Mouse (Mus musculus) cerebellum, adult 9-10 months (tissue): ENCODE measurements around the gene Gm12248.

Source experiments
- DNase-seq: peaks from one replicate; pipeline ENCODE4 v3.0.0; 2022

Gm12248 gene

DNA sequence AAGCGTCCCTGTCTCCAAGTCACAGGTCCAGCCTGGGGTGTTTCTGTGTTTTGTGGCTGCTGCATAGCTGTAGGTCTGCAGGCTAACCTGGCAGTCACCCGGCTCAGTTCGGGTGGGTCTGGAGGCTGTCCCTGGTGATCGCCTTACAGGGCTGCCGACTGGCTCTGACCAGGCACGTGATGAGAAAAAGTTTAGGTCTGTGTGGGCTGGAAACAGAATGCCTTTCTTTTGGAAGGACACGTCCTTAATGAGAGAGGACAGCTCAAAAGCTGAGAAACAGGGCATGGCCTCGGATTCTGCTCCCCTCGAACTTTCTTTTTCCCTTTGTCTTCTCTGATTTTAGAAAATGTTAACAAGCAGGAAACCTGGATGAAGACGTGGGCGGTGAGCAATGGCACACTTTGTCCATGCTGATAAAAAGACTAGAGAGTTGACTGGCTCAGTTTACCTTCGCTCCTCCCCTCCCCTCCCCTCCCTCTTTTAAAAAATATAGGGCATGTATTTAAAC, at the start of gene Gm12248:
Gene Gm12248, minus strand, starts transcription at position 114 of the 508 bp plus-strand sequence.
- no peak for DNase-seq

DNA sequence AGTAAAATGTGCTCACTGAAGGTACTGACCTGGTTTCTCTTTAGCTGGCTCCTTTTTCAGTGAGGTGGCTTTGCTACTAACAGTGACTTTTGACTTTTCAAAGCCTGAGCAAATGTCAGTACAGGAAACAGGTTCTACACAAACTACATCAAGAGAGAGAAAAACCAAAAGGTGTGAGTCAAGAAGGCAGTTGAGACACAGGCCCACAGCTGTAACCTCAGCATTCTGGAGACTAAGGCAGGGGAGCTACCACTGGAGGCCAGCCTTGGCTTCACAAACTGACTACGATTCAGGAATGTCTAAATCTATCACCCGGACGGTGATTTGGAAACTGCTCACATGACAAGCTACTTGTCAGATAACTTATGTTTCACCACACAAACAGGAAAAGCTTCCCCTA, 46.5 kb upstream of the Gm12248 start:
- no peak for DNase-seq

DNA sequence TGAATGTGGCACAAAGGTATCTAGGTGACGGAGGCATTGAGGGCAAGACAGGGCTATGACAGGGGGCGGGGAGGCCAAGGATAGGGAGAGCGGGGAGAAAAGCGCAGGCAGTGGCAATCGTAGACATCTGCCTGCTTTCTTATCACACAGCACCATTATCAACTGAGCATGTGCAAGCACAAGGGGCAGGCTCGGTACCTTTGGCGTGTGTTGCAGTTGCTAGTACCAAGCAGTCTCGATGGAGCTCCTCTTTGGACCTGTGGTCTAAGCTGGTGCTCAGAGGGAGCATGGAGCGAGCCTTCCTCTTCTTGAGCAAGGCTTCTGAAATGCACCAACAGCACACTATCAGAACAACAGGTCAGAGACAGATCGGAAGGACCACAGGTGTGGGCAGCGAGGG, 45.9 kb upstream of the Gm12248 start:
- DNase-seq = no peak

DNA sequence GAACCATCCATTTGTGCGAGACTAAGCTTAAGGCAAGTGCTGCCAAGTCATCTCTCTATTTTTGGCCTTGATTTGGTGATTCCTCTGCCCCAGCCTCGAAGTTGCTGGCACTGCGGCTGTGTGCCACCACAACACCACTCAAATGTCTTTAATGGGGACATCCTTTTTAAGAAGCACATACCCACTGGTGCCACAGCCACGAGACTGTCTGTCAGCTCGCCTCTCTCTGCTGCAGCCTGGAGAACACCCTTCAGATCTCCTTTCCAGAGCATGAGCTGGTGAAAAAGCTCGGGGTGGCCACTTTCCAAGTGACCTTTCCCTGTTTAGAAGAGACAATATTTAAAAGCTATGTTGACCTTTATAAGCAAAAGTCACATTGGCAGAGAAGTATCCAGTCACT, 43.7 kb upstream of the Gm12248 start:
- DNase-seq = no peak

DNA sequence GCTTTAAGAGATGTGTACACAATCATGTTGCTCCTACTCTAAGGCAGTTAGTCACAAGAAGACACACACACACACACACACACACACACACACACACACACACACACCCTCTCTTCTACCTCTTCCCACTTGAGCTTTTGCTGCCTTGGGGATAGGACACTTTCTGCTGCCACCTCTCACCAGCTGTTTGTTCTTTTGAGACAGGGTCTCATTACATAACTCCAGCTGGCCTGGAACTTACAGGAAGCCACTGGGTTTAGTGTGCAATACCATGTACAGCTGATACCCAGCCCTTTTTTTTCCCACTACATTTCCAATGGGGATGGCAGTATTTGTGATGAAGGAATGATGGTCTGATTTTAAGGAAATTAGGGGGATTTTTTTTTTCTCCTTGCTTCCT, 42.4 kb upstream of the Gm12248 start:
- DNase-seq = no peak

DNA sequence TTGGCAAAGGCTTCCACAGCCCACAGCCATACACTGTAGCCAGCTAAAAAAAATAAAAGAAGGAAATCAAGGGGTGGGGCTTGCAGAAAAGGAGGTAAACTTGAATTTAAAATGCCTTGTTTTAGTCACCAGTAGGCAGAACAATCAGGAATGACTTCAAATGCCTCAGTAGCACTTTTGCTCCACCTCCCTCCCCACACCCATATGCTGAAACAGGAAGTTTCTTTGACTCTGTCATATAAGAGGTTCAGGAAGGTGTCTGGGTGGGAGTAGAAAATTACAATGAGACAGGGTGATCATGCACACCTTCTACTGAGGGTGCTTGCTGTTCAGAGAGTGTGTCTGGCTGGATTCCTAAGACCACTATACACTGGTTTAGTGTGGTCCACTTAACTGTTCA, 41.9 kb upstream of the Gm12248 start:
- DNase-seq = no peak

DNA sequence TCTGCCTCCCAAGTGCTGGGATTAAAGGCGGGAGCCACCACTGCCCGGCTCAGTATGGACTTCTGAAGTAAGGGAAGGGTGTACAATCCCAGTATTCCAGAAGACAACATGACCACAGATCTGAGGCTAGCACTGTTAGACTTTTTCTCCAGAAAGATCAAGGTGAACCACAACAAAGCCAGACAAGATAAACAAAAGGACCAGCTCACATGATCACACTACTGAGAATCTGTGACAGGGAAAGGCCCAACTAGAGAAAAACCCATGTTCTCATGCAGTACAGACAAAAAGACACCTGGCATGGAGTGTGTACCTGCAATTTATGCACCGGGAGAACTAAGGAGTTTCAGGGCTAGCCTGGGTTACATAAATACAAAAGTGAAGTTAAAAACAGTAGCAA, 39.1 kb upstream of the Gm12248 start:
- no peak for DNase-seq

DNA sequence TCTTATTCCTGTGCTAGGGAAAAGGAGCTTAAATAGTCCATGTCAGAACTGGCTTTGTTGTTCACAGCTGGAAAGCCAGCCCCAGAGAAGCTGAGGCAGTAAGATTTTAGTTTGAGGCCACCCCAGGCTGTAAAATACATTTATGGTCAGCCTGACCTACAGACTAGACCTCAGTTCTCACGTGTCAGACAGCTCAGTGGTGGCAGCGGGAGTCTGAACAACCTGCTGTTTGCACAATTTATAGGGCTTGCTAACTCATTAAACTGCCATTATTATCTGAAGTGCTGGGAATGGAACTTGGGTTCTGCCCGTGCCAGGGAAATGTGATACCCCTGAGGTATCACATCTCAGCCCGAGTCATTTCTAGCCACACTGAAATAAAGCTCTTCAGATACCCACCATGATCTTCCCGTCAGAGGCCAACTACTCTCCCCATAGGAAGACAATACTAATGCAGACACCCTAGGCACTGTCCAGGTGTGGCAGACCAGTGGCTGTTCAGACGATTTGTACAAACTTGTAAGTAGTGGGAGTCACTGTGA, 36.4 kb upstream of the Gm12248 start:
- DNase-seq = no peak

DNA sequence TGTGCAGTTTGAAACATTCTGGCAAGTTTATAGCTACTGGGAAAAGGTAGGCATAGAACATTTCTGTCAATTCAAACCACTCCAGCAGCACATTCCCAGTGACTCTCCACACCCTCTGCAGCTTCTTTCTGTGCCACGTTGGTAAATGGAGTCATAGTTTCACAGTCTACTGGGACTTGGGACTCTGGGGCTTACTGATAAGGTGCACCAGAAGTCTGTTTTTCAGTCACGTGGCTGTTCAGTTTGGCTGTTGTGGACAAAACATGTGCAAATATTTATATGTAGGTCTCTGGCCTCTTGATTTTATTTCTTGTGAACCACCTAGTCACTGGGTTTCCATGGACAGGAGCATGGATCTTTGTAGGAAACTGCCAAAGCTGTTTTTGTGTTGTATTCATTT, 34.6 kb upstream of the Gm12248 start:
- no peak for DNase-seq

DNA sequence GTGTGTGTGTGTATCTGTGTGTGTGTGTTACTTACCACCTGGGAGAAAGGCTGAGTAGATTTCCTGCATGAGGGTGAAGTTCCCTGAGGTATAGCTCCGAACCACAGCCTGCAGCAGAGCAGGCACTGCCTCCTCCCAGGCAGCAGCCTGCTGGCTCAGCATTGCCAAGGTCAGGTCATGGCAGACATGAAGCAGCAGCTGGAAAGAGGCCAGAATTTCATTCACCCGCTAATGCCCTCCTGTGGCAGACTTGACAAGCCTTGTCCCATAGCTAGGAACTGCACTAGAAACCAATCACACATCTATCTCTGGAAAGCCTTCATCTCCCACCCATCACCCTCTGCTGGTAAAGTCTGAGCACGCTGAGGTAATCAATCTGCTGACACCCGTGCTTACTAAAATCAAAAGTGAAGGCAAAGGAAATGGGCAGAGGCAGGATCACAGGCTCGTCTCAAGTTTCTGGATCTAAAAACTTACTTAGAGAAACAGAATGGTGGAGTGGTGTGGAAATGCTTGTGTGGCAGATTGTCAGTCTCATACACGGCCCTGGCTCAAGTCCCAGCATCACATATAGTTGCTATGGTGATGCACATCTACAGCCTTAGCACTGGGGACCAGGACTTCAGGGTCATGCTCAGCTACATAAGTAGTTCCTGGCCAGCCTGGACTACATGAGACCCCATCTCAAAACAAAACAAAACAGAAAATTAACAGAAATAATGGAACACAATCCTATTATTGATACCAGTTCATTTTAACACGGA, 33.6 kb upstream of the Gm12248 start:
- DNase-seq = peak; percentile 84

DNA sequence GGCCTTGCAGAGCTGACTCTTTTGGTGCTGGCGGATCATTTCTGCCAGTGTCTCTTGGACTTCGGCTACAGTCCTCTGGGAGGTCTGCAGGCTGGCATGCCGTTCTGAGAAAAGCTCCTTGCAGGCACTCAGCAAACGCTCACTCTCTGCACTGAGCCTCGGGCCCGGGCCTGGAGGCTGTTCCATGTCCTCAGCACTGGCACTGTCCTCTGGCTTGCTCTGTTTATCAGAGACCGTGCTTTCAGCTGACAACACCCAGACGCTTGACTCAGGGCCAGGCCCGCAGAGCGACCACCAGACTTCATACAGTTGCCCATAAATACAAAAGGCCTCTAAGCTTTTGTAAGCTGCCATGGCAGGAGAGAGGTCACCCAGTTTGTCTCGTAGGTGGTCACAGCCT, 32.1 kb upstream of the Gm12248 start:
- no peak for DNase-seq

DNA sequence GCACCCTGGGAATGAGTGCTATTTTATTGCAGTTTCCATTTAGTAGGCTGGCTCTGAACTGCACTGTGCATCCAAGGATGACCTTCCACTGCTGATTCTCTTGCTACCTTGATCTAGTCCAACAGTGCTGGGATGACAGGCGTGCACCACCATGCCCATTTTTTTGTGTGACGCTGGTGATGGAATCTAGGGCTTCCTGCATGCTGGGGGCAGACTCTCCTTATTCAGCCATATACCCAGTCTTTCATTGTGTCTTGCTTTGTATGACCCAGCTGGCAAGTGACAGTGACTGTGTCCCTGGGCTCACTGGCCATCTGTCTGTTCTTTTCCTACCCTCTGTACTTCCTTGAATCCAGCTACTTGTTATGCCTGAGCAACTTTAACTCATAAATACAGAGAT, 30.8 kb upstream of the Gm12248 start:
- DNase-seq = peak; percentile 65

DNA sequence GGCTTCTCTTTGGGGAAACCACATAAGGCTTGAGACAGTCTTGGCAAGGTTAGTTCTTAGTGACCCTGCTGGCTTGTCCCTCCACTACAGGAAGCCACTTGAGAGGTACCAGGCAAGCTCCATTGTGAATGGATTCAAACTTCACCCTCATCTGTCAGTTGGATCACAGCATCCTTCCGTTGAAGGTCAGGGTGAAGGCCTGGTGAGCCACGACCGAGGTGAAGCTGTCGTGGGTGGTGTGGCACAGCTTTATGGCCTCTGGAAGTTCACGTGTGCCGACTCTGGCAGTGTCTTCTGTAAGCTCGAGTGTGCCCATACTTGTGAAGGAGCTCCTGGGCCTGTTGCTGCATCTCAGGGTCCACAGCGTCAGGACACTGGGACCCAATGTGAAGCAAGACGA, 28.4 kb upstream of the Gm12248 start:
- no peak for DNase-seq

DNA sequence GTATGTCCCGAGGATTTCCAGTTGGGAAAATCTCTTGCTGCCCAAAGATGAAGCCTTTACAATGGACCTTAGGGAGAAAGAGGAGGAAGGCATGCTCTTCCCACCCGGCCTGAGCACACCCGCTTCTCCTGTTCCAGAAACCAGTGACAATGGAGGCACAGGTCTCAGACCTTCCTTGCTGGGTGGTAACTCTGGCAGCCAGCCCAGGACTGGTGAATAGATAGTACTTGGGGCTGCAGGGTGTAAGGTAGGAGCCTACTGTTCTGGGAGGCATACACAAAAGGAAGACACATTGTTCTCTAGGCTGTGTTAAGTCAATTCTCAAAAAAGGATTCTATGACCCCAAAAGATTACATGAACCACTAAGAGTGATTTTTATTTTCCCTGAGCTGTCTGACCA, 27.7 kb upstream of the Gm12248 start:
- DNase-seq = no peak

DNA sequence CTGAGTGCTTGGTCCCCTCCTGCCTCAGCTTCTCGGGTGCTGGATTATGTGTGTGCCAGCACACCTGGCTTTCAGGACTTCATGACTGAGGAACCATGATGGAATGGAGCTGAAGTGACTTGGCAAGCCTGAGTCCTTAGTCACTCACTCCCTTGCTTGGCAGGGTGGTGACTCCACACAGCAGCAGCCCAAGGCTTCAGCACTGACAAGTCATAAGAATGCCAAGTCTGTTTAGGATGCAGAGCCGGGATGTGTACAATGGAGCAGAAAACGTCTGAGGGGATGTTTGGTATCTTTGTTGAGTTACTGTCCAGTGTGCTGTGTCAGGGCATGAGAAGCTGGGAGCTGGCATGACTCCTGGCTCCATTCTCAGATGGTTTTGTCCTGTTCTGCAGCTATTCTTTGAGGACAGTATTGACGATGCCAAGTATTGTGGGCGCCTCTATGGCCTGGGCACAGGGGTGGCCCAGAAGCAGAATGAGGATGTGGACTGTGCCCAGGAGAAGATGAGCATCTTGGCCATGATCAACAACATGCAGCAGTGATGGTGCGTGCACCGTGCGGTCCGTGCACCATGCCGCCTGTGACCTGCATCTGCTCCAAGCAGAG, 24.2 kb upstream of the Gm12248 start:
- no peak for DNase-seq

DNA sequence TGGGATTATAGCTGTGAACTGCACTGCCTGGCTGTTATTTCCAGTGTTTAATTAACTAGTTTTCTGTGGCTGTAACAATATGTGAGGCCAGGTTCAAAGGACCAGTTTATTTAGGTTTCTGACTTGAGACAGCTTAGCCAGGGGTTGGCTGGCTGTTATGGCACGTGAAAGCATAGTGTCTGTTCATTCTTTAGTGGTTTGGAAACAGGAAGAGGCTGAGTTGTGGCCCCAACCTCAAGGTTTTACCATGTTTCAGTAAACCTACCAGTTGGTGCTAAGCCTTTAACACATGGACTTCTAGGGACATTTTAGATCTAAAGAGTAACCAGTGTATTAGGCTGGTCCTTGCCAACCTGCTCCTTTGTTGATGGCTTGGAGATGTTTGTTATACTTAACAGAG, 23.6 kb upstream of the Gm12248 start:
- DNase-seq = no peak

DNA sequence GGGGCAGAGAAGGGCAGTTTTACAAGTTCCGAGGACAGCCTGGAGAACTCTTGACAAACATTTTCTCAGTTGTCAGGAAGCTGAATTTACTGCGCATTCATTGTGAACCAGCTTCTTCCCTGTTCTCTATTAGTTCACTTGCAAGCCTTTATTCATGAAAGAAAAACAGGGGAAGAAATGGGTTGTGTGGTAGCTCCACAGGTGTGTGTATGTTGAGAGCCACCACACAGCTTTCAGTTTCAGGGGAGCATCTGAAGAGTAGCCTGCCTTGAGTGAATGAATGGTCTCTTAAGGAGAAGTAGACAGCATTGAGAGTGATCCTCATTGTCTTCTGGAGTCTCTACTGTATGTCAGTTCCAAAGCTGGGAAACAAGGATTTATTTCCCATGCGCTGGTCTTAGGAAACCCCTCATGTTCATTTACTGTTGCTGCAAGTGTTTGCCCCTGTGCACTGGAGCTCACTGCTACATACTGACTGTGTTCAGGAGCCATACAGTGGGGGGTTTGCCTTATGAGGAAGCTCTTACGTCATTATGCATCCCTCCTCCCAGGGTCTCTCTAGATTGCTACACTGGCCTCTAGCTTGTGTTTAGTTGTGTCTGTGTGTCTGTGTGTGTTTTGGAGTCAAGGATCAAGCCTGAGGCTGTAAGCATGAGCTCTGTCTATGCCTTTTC, 14.9 kb upstream of the Gm12248 start:
- DNase-seq = no peak

DNA sequence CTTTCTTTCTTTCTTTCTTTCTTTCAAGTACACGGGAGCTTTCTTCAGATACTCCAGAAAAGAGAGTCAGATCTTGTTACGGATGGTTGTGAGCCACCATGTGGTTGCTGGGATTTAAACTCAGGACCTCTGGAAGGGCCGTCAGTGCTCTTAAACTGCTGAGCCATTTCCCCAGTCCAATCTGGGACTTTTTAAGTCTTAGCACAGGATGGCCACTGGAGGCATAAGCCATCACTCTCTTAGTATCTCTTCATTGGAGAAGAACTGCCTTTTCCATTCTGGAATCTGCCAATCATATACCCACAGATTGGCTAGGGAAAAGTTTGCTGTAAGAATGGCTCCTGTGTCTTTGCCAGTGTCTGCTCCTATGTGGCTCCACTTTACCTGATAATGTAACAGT, 14.1 kb upstream of the Gm12248 start:
- no peak for DNase-seq

DNA sequence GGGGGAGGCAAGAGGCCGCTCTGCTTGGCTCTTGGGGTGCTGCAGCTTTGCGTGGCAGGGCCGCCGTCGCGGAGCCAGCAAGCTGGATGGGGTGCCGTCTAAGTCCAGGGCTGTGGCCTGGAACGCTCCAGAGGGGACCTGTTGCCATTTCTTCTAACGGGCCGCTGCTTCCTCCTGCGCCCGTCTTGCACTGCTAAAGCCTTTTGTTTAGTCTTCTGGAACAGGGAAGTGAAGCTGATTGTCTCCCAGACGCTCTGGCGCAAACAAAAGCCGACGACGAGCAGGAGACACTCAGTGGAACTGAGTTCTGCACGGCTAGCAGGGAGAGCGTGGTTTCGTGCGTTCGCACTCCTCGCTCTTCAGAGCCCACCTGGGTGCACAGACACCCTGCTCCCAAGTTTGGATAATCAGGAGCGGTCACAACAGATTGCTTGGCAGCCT, 11.4 kb upstream of the Gm12248 start:
- DNase-seq = no peak

DNA sequence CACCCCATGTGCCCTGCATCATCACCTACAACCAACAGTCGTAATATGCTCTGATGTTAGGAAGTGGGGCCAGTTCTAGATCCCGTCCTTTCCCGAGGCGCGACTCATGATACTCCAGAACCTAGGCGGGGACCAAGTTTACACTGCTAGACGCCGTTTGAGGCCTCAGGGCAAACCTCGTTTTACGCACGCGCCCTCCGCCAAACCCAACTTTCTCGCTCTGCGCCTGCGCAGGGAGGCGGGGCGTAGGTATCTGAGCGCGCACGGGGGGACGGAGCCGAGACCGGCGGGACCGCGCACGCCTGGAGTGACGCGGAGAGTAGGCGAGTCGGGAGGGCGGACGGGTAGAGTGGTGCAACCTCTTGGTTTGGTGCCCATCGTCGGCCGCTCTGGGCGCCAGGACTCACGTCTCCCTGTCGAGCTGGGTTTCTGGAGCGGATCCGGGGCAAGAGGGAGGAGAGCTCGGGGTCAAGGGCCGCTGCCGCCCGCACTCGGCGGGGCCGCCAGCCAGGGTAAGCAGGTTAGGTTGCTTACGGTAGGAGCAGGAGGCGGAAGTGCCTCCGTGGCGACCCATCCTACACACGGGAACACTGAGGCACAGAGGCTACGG, 10.9 kb upstream of the Gm12248 start, which contains the start of gene Cnot8:
Gene Cnot8, plus strand, starts transcription at position 457 of the 610 bp plus-strand sequence.
- peak; percentile 99 for DNase-seq

DNA sequence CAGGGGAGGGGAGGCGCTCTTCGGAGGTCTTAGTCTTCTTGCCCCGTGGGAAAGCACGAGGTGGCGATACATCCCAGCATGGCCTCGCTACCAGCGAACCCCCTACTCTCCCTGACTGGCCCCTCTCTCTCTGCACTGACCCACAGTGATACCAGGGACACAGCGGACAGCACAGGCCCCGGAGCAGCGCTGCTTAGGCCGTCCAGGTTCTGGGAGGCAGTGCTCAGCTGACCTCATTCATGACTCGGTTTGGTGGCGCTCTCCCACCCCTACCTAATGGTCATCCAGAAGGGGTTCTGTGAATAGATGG, 10.4 kb upstream of the Gm12248 start:
- DNase-seq = no peak

DNA sequence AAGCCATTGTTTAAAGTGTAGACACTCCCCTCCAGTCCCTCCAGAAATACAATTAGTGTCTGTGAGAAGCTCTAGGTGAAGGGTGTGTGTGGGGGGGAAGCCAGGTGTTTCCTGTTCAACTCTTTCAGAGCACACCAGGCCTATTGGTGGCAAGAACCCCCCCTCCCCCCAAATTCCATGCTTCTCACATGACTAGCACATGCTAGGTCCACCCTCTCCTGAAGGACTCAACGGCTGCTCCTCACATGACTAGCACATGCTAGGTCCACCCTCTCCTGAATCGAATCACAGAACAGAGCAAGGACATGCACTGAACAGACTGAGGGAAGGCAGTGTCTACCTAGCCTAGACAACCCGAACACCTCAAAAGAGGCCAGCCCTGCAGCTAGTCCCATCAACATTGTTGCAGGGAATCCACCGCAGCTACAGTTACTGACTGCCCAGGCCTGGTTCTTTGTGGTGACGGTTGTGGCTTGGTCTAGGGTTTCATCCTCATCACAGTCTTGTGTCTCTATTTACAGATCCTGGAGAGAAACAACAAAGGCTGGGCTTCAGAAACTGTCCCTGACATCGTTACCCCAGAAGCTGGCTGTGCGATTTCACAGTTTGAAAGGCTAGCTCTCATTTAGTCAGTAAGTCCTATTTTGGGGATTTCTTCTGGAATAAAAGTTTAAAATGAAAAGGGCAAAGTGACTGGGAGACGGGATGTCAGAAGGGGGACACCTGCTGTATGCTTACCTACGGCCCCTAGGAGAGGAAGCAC, 9.8 kb upstream of the Gm12248 start:
- no peak for DNase-seq

DNA sequence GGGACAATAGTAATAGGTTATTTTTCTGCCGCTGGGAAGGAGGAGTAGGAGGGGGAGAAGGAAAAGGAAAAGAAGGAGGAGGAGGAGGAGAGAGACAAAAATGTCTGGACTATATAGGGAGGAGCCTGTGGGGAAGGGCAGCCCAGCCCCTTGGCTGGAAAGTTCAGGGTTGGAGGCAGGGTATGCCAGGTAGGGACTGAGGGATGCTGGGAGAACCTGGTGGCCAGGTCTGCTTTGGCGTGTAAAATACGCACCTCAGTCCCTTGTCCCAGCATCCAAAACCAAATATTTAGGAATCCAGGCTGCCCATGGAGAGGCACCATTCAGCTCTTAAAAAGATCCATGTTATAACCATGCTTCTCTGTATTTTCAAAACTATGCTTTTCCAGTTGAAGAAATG, 9.2 kb upstream of the Gm12248 start:
- DNase-seq = no peak
